Mouse (Mus musculus) brain, adult 2 months (tissue): ENCODE results near the gene Poc1a.

Experiments used
- DNase-seq: peaks from one replicate; pipeline ENCODE4 v3.0.0; 2011; ENCODE audit warnings: low read depth, low spot score

Gene Poc1a

GRCm38 (mm10) chr9:106367592-106368111 is 86.8 kb downstream of the Poc1a start:
- peak; percentile 99 for DNase-seq

- DNase-seq: peak; percentile 95
These were observed 87.4 kb downstream of the Poc1a start, which contains the start of gene Dusp7 for GRCm38 (mm10) chr9:106368112-106368717. TSS of gene Dusp7 (plus strand) at chr9:106368632.

- DNase-seq: peak; percentile 87
These were observed 88.1 kb downstream of the Poc1a start for GRCm38 (mm10) chr9:106368831-106369501.

DNA sequence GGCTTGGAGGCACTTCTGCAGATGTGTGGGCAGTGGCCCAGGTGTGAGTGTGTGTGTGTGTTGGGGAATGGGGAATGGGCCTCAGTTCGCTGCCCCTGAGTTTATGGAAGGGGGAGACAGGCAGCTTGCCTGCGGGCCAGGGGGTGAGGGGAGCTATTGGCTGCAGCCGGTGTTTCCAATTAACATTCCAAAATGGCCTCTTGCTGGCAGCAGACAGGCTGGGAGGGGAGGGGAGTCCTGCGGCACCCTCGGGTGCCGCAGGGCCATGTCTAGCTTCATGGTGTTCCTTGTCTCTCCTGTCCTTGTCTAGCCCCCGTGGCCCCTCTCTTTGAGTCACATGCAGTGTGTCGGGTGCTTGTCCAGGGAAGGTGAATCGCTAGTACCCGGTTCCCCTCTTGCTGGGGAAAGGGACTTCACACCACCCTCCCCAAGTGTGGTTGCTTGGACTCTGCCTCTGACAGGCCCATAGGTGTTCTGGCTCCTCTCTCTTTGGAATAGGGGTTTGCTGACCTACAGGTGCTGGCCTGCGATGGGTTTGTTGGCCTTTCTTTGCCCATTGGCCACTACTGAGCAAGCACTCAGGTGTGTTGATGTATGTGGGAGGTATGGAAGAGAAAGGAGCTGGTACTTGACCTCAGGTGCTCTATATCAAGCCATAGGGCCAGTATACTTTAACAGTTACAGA is 89.1 kb downstream of the Poc1a start:
- peak; percentile 75 for DNase-seq

DNA sequence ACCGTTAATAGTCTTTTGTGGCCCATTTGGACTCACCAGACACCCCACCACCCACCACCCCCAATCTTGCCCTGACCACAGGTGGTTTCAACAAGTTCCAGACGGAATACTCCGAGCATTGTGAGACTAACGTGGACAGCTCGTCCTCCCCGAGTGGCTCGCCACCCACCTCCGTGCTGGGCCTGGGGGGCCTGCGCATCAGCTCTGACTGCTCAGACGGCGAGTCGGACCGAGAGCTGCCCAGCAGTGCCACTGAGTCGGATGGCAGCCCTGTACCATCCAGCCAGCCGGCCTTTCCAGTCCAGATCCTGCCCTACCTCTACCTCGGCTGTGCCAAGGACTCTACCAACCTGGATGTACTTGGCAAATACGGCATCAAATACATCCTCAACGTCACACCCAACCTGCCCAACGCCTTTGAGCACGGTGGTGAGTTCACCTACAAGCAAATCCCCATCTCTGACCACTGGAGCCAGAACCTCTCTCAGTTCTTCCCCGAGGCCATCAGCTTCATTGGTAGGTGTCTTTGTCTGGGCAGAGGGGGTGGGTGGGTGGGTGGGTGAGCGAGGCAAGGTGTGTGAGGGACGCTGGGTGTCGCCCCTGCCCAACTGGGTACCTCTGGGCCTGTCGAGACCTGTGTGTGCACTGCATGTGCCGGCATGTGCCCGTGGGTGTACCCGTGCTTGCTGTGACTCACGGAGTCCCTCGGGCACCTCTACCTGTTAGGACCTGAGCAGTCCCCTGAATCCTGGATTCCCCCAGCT is 89.9 kb downstream of the Poc1a start:
- DNase-seq: no peak

- DNase-seq: peak; percentile 87
These were observed 90.5 kb downstream of the Poc1a start for GRCm38 (mm10) chr9:106371384-106371671.

- peak; percentile 83 for DNase-seq
These were observed 90.9 kb downstream of the Poc1a start for GRCm38 (mm10) chr9:106371776-106372175.

- no peak for DNase-seq
These were observed 91.9 kb downstream of the Poc1a start for GRCm38 (mm10) chr9:106372431-106373412.

GRCm38 (mm10) chr9:106373973-106374372 is 93.1 kb downstream of the Poc1a start:
- DNase-seq: no peak

DNA sequence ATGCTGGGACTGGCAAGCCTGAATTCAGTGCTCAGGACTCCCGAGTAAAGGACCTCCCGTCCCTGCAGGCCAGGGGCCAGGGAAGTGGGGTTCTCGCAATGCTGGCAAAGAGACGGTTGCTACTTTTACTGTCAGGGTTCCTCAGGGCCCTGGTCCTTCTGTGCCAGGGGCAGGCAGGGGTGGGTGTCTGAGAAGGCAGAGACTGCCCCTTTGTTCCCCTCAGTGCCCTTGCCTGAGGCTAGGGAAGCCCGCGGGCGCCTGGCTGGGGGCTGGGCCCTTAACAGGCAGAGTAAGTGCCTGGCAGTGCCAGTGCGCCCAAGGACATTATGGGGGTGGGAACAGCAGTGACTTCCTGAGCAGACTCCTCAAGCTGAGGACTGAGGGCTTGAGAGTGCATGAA is 96.4 kb downstream of the Poc1a start:
- DNase-seq: peak; percentile 86

DNA sequence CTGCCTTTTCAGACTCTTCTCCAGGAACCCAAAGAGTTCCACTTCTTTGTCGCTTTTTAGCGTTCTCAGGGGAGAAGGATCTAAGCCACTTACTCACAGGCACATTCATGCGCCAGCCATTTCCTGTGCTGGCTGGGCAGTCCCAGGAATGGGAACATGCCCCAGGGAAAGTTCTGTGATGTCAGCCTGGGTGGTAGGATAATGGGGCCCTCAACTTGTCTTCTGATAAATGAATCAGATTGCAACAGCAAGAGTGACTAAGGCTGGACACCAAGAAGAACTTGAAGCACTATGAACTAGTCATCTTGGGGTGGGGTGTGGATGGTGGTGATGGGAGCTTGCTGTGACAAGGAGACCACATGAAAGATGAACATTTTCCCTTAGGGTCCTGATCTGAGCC is 97.2 kb downstream of the Poc1a start:
- no peak for DNase-seq

DNA sequence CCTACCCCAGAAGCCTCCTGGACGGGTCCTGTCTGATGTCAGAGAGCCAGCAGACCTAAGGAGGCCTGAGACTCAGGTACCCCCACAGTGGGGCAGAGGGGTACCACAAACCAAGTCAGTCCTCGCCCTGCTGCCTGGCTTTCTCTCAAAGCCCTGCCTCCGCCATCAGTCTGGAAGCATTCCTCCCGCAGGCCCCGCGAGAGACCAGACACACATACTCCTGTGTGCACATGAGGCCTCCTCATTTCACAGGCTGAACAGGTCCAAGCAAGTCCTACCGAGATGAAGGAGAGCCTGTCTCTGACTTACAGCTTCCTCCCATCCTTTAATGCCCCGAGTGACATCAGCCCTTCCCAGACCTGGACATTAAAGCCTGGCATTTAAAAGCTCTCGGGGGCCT is 97.9 kb downstream of the Poc1a start:
- no peak for DNase-seq

DNA sequence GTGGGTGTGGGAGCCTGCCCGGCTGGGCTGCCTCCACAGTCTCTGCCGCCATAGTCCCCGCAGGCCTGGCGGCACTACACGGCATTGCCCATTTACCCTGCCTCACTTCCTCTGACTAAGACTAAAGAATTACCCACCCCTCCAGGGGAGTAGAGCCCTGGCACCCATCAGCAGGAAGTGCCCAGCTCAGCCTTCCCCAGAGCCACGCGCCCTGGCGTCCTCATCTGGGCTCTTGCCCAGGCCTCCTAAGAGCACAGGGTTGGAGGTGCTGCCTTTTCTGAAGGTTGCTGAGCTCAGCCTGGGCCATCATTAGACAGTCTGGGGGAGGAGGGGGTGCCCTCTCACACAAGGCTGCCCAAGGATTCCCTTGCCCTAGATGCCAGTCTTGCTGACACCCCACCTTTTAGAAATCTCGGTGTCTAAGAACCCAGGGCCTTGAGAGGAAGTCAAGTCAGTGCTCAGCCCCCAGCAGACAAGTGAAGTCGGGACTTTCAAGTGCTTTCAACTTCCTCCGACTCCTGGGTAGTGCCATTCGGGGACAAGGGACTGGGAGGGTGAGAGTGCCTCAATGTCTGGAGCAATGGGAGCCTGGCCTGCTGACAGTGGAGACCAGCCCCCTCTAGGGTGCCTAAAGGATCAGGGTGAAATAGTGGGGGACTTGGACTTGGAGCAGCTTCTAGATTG is 105.5 kb downstream of the Poc1a start:
- peak; percentile 49 for DNase-seq

DNA sequence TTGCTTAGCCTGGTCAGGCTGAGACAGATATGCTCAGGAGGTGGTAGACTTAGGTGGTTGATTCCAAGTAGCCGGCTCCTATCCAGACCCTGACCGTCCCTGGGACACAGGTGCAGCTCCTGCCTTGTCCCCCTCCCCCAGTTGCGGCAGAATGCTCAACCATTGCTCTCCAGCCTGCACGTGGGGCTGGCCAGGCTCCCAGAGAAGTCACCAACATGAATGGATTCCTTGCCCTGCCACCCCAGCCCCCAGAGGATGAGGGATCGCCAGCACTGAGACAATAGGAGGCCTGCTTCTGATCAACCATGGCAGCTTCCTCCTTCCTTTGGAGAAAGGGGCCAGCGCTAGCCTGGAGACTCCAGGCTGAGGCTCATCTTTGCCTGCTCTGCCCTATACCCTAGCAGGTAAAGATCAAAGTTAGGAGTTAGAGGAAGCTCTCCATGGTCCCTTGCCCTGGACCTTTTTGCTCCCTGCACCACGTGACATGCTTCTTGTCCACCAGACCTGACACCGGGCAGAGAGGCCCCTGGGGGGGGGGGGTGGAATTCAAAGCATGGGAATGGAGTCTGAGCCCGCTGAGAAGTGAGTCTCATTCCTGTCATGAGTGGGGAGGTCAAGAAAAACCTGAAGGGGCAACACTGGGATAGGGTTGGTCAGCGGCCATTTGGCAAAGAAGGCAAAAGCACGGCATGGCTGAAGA is 112.1 kb downstream of the Poc1a start:
- peak; percentile 74 for DNase-seq

GRCm38 (mm10) chr9:106393548-106393947 is 112.7 kb downstream of the Poc1a start:
- DNase-seq: no peak

GRCm38 (mm10) chr9:106394649-106395602 is 114.1 kb downstream of the Poc1a start:
- DNase-seq: peak; percentile 75

- no peak for DNase-seq
These were observed 116.9 kb downstream of the Poc1a start for GRCm38 (mm10) chr9:106397733-106398132.

DNA sequence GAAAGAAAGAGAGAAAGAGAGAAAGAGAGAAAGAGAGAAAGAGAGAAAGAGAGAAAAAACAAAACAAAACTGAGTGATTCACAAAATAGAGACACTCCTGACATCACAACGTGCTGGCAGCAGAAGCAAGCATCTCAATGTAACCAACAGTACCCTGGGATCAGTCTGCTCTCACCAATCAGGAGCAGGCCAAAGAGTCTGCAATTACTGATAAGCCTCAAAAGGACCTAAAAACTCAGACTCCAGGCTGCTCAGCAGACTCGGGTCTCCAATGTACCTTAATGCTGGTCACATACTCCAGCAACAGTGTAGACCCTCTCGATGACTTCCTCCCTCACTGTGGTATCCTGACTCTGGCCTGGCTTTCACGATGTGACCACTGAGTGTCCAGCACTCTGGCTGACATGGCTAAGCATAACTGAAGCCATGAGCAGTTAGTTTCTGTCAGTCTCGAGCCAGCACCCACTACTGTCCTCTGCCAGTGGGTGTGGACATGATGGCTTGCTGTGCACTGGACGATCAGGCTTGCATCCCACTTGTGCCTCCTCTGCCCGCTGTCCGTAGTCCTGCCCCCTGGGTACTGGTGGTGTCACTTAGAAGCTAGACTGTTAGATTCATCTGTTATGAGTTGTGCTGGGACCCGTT is 117.9 kb downstream of the Poc1a start:
- no peak for DNase-seq
